Mouse (Mus musculus) thymus, postnatal 14 days (tissue): Measurements from ENCODE around the gene Zfp329.
"Not testable (repeated sequence)": the region's sequence is repeated elsewhere in the genome, so short reads cannot be mapped to it uniquely, and the experiment has no call there.

Experiments
- DNase-seq: peaks from one replicate; pipeline ENCODE4 v3.0.0; 2021

Zfp329 gene

GRCm38 (mm10) chr7:12818521-12819295 is at the start of gene Zfp329:
Zfp329 (minus strand) TSS chr7:12818858.
- DNase-seq, result peak; percentile 95

GRCm38 (mm10) chr7:12835779-12836178 is 17.1 kb upstream of the Zfp329 start:
- no peak for DNase-seq

GRCm38 (mm10) chr7:12835193-12835671 is 16.6 kb upstream of the Zfp329 start:
- no peak for DNase-seq

- peak; percentile 93 for DNase-seq
Measured at GRCm38 (mm10) chr7:12834162-12835120, 15.8 kb upstream of the Zfp329 start, which contains the start of gene Zfp110. Zfp110 (plus strand) TSS chr7:12834761.

- DNase-seq, result no peak
Measured at GRCm38 (mm10) chr7:12815566-12815965, 3.1 kb downstream of the Zfp329 start.

GRCm38 (mm10) chr7:12803727-12804071 is 15.0 kb downstream of the Zfp329 start:
- DNase-seq, result no peak

- DNase-seq, result peak; percentile 75
Measured at GRCm38 (mm10) chr7:12802866-12803726, 15.6 kb downstream of the Zfp329 start, which contains the start of gene Zscan18. Zscan18 (minus strand) TSS chr7:12803635.

- DNase-seq, result no peak
Measured at GRCm38 (mm10) chr7:12799554-12799953, 19.1 kb downstream of the Zfp329 start.

GRCm38 (mm10) chr7:12797971-12798370 is 20.7 kb downstream of the Zfp329 start:
- DNase-seq, result no peak

- DNase-seq, result not testable (repeated sequence)
Measured at GRCm38 (mm10) chr7:12792624-12793023, 26.0 kb downstream of the Zfp329 start.

GRCm38 (mm10) chr7:12788025-12788424 is 30.6 kb downstream of the Zfp329 start:
- DNase-seq, result no peak

GRCm38 (mm10) chr7:12787333-12787732 is 31.3 kb downstream of the Zfp329 start:
- DNase-seq, result no peak

- peak; percentile 87 for DNase-seq
Measured at GRCm38 (mm10) chr7:12780151-12780830, 38.4 kb downstream of the Zfp329 start.

- DNase-seq, result no peak
Measured at GRCm38 (mm10) chr7:12779782-12780150, 38.9 kb downstream of the Zfp329 start.

- DNase-seq, result no peak
Measured at GRCm38 (mm10) chr7:12779141-12779540, 39.5 kb downstream of the Zfp329 start.

- DNase-seq, result no peak
Measured at GRCm38 (mm10) chr7:12774606-12775005, 44.1 kb downstream of the Zfp329 start.

- DNase-seq, result no peak
Measured at GRCm38 (mm10) chr7:12774111-12774510, 44.5 kb downstream of the Zfp329 start.
